Mouse (Mus musculus): ENCODE results near the gene Cyp2b10.

DNA sequence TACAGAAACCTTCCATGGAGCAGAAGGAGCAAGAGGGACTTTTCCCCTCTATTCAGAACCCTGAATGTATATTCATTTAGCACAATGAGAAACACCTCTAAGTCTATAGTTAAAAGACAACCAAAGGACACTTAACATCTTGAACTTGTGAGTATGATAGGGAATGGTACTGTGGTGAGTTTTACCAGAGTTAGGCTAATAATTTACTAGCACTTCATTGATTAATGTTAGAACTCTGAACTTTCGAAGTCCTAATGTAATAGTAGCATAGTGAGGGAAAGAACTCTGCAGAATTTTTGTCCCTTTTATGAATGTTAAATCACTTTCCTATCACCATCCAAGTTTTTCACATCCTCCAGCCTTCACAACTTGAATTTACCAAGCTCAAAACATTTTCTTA is 22.0 kb downstream of the Cyp2b10 start:
- no peak for TF ChIP-seq MAX (IDR thresholded peaks at IDR 0.05)
- no peak for TF ChIP-seq CTCF (IDR thresholded peaks at IDR 0.05; ENCODE audit: control insufficient read depth, insufficient read depth, insufficient read length)
- no peak for TF ChIP-seq FOSL1 (IDR thresholded peaks at IDR 0.05; ENCODE audit: insufficient read depth, low read length, poor library complexity, severe bottlenecking)
- TF ChIP-seq MYOG (IDR thresholded peaks at IDR 0.05; ENCODE audit: control insufficient read depth, extremely low read depth, insufficient read length): no peak
- no peak for TF ChIP-seq MYOD1 (IDR thresholded peaks at IDR 0.05; ENCODE audit: control insufficient read depth, insufficient read length, low read depth)
- no peak for TF ChIP-seq USF1 (IDR thresholded peaks at IDR 0.05; ENCODE audit: low read depth)

All from C2C12 (cell line).